Mouse (Mus musculus): ENCODE data around the gene Prss57.

GRCm38 (mm10) chr10:79820277-79820676 is 29.5 kb upstream of the Prss57 start:
- TF ChIP-seq CTCF (IDR thresholded peaks at IDR 0.05) (no peak), EP300 (IDR thresholded peaks at IDR 0.05; ENCODE audit: insufficient read depth, low read depth, low read length) (no peak), POLR2A (IDR thresholded peaks at IDR 0.05; ENCODE audit: insufficient read depth, low read depth, low read length) (no peak)
